Mouse (Mus musculus) heart, embryonic 13.5 days (tissue): Measurements from ENCODE around the gene Apol8. TPM values are rescaled to one million over a fixed set of nuclear protein-coding genes. Genes with fewer than 3 reads are reported as not detected.
"Not testable (repeated sequence)": the region's sequence is repeated elsewhere in the genome, so short reads cannot be mapped to it uniquely, and the experiment has no call there.

Experiments used
- ATAC-seq: fragments of 200-750 bp; cut with Nextera tagmentation; 2 replicates; pipeline ENCODE4 v1.8.0; 2017; ENCODE audit warnings: moderate TSS enrichment; ENCODE audit not compliant: insufficient number of reproducible peaks, low FRiP score, low TSS enrichment; ENCODE audit errors: extremely low read depth
- H3K27ac ChIP-seq: fragments of 300-500 bp; sonication (generic); replicated peaks from 2 replicates; pipeline ENCODE4 v1.5.1; 2015; ENCODE audit warnings: moderate library complexity, mild to moderate bottlenecking, inconsistent platforms
- H3K27me3 ChIP-seq: fragments of 300-500 bp; sonication (generic); replicated peaks from 2 replicates; pipeline ENCODE4 v1.6.1; 2015; ENCODE audit warnings: mild to moderate bottlenecking, inconsistent platforms
- H3K36me3 ChIP-seq: fragments of 300-500 bp; sonication (generic); 2 replicates; pipeline ENCODE4 v1.6.1; 2015; ENCODE audit warnings: mild to moderate bottlenecking, inconsistent platforms
- H3K4me1 ChIP-seq: fragments of 300-500 bp; sonication (generic); 2 replicates; pipeline ENCODE4 v1.6.1; 2015; ENCODE audit warnings: inconsistent platforms
- H3K4me2 ChIP-seq: fragments of 300-500 bp; sonication (generic); 2 replicates; pipeline ENCODE4 v1.6.1; 2015; ENCODE audit warnings: inconsistent platforms, mild to moderate bottlenecking, moderate library complexity
- H3K4me3 ChIP-seq: fragments of 300-500 bp; sonication (generic); 2 replicates; pipeline ENCODE4 v1.5.1; 2015; ENCODE audit warnings: moderate library complexity, mild to moderate bottlenecking, inconsistent platforms
- H3K9ac ChIP-seq: fragments of 300-500 bp; sonication (generic); 2 replicates; pipeline ENCODE4 v1.6.1; 2015; ENCODE audit warnings: inconsistent platforms, mild to moderate bottlenecking, moderate library complexity
- H3K9me3 ChIP-seq: fragments of 300-500 bp; sonication (generic); 2 replicates; pipeline ENCODE4 v1.6.1; 2016; ENCODE audit warnings: inconsistent platforms
- WGBS: fragments of 180-500 bp; shearing (Covaris S2); methylation state at CpG from one replicate; pipeline ENCODE4 v1.1.7; 2015; ENCODE audit warnings: mixed read lengths; 5-methylcytosine and 5-hydroxymethylcytosine counted together
- polyA plus RNA-seq: library from polyadenylated mRNA; unstranded; fragments of >200 nt; fragmentation: Nextera tagmentation; extraction: Ambion mirVana; gene quantifications from 2 replicates; pipeline ENCODE4 v1.2.1, GENCODE M21; 2015

Gene Apol8
- polyA plus RNA-seq, 1 experiment from 2014 or later = 0.32 TPM

GRCm38 (mm10) chr15:77727745-77728144 is 29.1 kb downstream of the Apol8 start:
- not testable (repeated sequence) for H3K4me2 ChIP-seq, H3K4me1 ChIP-seq, H3K27ac ChIP-seq, H3K9ac ChIP-seq, H3K36me3 ChIP-seq, H3K9me3 ChIP-seq, ATAC-seq, H3K4me3 ChIP-seq, H3K27me3 ChIP-seq
- WGBS = 71% methylated on average over 3 of the region's 3 CpGs

GRCm38 (mm10) chr15:77727139-77727538 is 29.7 kb downstream of the Apol8 start:
- not testable (repeated sequence) for H3K36me3 ChIP-seq, H3K9ac ChIP-seq, H3K4me1 ChIP-seq, H3K27ac ChIP-seq, H3K4me3 ChIP-seq, ATAC-seq, H3K4me2 ChIP-seq, H3K9me3 ChIP-seq, H3K27me3 ChIP-seq
- WGBS = 3% methylated on average over 3 of the region's 3 CpGs

- H3K9me3 ChIP-seq, H3K4me3 ChIP-seq, H3K9ac ChIP-seq, H3K27me3 ChIP-seq, H3K36me3 ChIP-seq, H3K4me2 ChIP-seq, H3K27ac ChIP-seq, H3K4me1 ChIP-seq: not testable (repeated sequence)
- ATAC-seq = peak; percentile 64
- 26% methylated on average over 6 of the region's 6 CpGs for WGBS
Observed at GRCm38 (mm10) chr15:77725393-77726020, 31.3 kb downstream of the Apol8 start.

GRCm38 (mm10) chr15:77724208-77724911 is 32.4 kb downstream of the Apol8 start:
- 27% methylated on average over 2 of the region's 10 CpGs for WGBS
- not testable (repeated sequence) for H3K9ac ChIP-seq, ATAC-seq, H3K4me3 ChIP-seq, H3K4me1 ChIP-seq, H3K9me3 ChIP-seq, H3K27ac ChIP-seq, H3K4me2 ChIP-seq, H3K36me3 ChIP-seq, H3K27me3 ChIP-seq

GRCm38 (mm10) chr15:77721509-77721908 is 35.3 kb downstream of the Apol8 start:
- WGBS = no CpG with 5 or more reads among the region's 3 CpGs
- H3K4me1 ChIP-seq, H3K9ac ChIP-seq, H3K36me3 ChIP-seq, ATAC-seq, H3K27ac ChIP-seq, H3K9me3 ChIP-seq, H3K4me2 ChIP-seq, H3K4me3 ChIP-seq, H3K27me3 ChIP-seq: not testable (repeated sequence)

- H3K36me3 ChIP-seq, H3K4me3 ChIP-seq, H3K9ac ChIP-seq, H3K4me1 ChIP-seq, ATAC-seq, H3K9me3 ChIP-seq, H3K27me3 ChIP-seq, H3K27ac ChIP-seq, H3K4me2 ChIP-seq: not testable (repeated sequence)
- WGBS = 56% methylated on average over 2 of the region's 6 CpGs
Observed at GRCm38 (mm10) chr15:77718240-77718639, 38.6 kb downstream of the Apol8 start.

- H3K4me3 ChIP-seq, H3K4me1 ChIP-seq, H3K27ac ChIP-seq, H3K9me3 ChIP-seq, H3K9ac ChIP-seq, H3K4me2 ChIP-seq, ATAC-seq, H3K27me3 ChIP-seq, H3K36me3 ChIP-seq: not testable (repeated sequence)
- WGBS = 25% methylated on average over 1 of the region's 1 CpGs
Observed at GRCm38 (mm10) chr15:77708936-77709335, 47.9 kb downstream of the Apol8 start.

- not testable (repeated sequence) for H3K4me3 ChIP-seq, ATAC-seq, H3K9me3 ChIP-seq, H3K4me2 ChIP-seq, H3K4me1 ChIP-seq, H3K27me3 ChIP-seq, H3K27ac ChIP-seq, H3K9ac ChIP-seq, H3K36me3 ChIP-seq
- 79% methylated on average over 3 of the region's 3 CpGs for WGBS
Observed at GRCm38 (mm10) chr15:77705306-77705705, 51.5 kb downstream of the Apol8 start.

GRCm38 (mm10) chr15:77698656-77699055 is 58.1 kb downstream of the Apol8 start, which contains the start of gene Apol7e:
TSS of gene Apol7e (plus strand) at chr15:77698857.
- not testable (repeated sequence) for H3K4me2 ChIP-seq, H3K9ac ChIP-seq, H3K27ac ChIP-seq, H3K36me3 ChIP-seq, H3K4me1 ChIP-seq, H3K9me3 ChIP-seq, H3K27me3 ChIP-seq, ATAC-seq, H3K4me3 ChIP-seq
- WGBS = 68% methylated on average over 4 of the region's 4 CpGs

Other genes with a start within 250 kb of the Apol8 start
- not detected in 2 replicates for gene Apol11a, start 248.7 kb downstream of the Apol8 start, polyA plus RNA-seq
- 0.16 TPM in 1 of 2 replicates, not detected in the other for gene Apol7c, start 223.7 kb downstream of the Apol8 start, polyA plus RNA-seq
- gene 1700025B11Rik, start 195.1 kb downstream of the Apol8 start, polyA plus RNA-seq = not detected in 2 replicates
- not detected in 2 replicates for gene Apol10b, start 160.9 kb downstream of the Apol8 start, polyA plus RNA-seq
- not detected in 2 replicates for gene Gm36245, start 157.7 kb downstream of the Apol8 start, polyA plus RNA-seq
- 0.39 and 0.62 TPM in 2 replicates for gene Apol11b, start 113.7 kb downstream of the Apol8 start, polyA plus RNA-seq
- gene Apol7e, start 58.1 kb downstream of the Apol8 start, polyA plus RNA-seq = 0.08 TPM in 1 of 2 replicates, not detected in the other
- 0.20 TPM in 1 of 2 replicates, not detected in the other for gene Apol9b, start 28.0 kb downstream of the Apol8 start, polyA plus RNA-seq
- 24.8 and 25.0 TPM in 2 replicates for gene Myh9, start 85.2 kb upstream of the Apol8 start, polyA plus RNA-seq
- 248 and 278 TPM in 2 replicates for gene Txn2, start 172.0 kb upstream of the Apol8 start, polyA plus RNA-seq
- 1.0 and 1.1 TPM in 2 replicates for gene Foxred2, start 199.7 kb upstream of the Apol8 start, polyA plus RNA-seq
- gene Eif3d, start 213.8 kb upstream of the Apol8 start, polyA plus RNA-seq = 134 and 143 TPM in 2 replicates